Mouse (Mus musculus) liver, embryonic 14.5 days (tissue): ENCODE results near the gene Krtap9-1. TPM values are rescaled to one million over a fixed set of nuclear protein-coding genes. Genes with fewer than 3 reads are reported as not detected.

Experiments used
- ATAC-seq: fragments of 200-750 bp; cut with Nextera tagmentation; 2 replicates; pipeline ENCODE4 v1.8.0; 2017; ENCODE audit warnings: moderate number of reproducible peaks, mild to moderate bottlenecking, moderate library complexity; ENCODE audit not compliant: insufficient read depth
- DNase-seq, 3 experiments: peaks; one replicate each; pipeline ENCODE4 v3.0.0-alpha.2; 2012 to 2013; ENCODE audit warnings: low read depth in 3 of 3, low spot score in 3 of 3
- H3K27ac ChIP-seq: fragments of 300-500 bp; sonication (generic); 2 replicates; pipeline ENCODE4 v1.5.1; 2014; ENCODE audit warnings: moderate library complexity, mild to moderate bottlenecking, control low read depth, inconsistent platforms
- H3K27me3 ChIP-seq: fragments of 300-500 bp; sonication (generic); 2 replicates; pipeline ENCODE4 v1.6.1; 2014; ENCODE audit warnings: mild to moderate bottlenecking, low read length, moderate library complexity; ENCODE audit not compliant: control insufficient read depth, insufficient read depth
- H3K36me3 ChIP-seq: fragments of 300-500 bp; sonication (generic); replicated peaks from 2 replicates; pipeline ENCODE4 v1.6.1; 2014; ENCODE audit warnings: low read depth; ENCODE audit not compliant: control insufficient read depth, insufficient read depth
- H3K4me1 ChIP-seq, 2 experiments: fragments of 200-500 bp in 1 of 2; fragments of 300-500 bp in 1 of 2; sonication (generic) in 1 of 2; replicated peaks; 2 replicates each; pipeline ENCODE4 v1.6.1; 2012 to 2014; ENCODE audit warnings: antibody characterized with exemption in 1 of 2, inconsistent platforms in 1 of 2, low read length in 1 of 2; ENCODE audit not compliant: control insufficient read depth in 2 of 2, insufficient read depth in 2 of 2
- H3K4me2 ChIP-seq: fragments of 300-500 bp; sonication (generic); 2 replicates; pipeline ENCODE4 v1.6.1; 2014; ENCODE audit warnings: low read depth, mild to moderate bottlenecking, control low read depth, moderate library complexity
- H3K4me3 ChIP-seq, 2 experiments: fragments of 200-500 bp in 1 of 2; fragments of 300-500 bp in 1 of 2; sonication (generic) in 1 of 2; 2 replicates each; pipeline ENCODE4 v1.5.1; 2012 to 2014; ENCODE audit warnings: low read depth in 2 of 2, low read length in 2 of 2, mild to moderate bottlenecking in 2 of 2, control low read depth in 1 of 2, inconsistent platforms in 1 of 2, moderate library complexity in 1 of 2; ENCODE audit not compliant: insufficient read depth in 1 of 2
- H3K9ac ChIP-seq: fragments of 300-500 bp; sonication (generic); replicated peaks from 2 replicates; pipeline ENCODE4 v1.6.1; 2014; ENCODE audit warnings: mild to moderate bottlenecking, control low read depth, moderate library complexity
- H3K9me3 ChIP-seq: fragments of 300-500 bp; sonication (generic); 2 replicates; pipeline ENCODE4 v1.6.1; 2016; ENCODE audit warnings: low read length, mixed read lengths; ENCODE audit not compliant: control insufficient read depth
- CTCF ChIP-seq: IDR thresholded peaks from 2 replicates; pipeline ENCODE4 v1.5.1; 2016; ENCODE audit warnings: antibody characterized with exemption, low read depth, control low read depth
- EP300 ChIP-seq: IDR thresholded peaks from 2 replicates; pipeline ENCODE4 v1.6.1; 2016; ENCODE audit warnings: antibody characterized with exemption, low read depth
- WGBS: fragments of 180-500 bp; shearing (Covaris S2); extraction: QIAGEN DNeasy Blood & Tissue Kit; methylation state at CpG from one replicate; pipeline ENCODE4 v1.1.7; 2014; ENCODE audit not compliant: insufficient replicate concordance; 5-methylcytosine and 5-hydroxymethylcytosine counted together
- polyA plus RNA-seq, 2 experiments: library from polyadenylated mRNA; depleted of rRNA in 1 of 2; stranded (reverse) in 1 of 2; unstranded in 1 of 2; fragments of >200 nt; fragmentation: Nextera tagmentation in 1 of 2; extraction: Ambion mirVana in 1 of 2; gene quantifications; 2 replicates each; pipeline versions ENCODE4 v1.2.1 to v1.2.3; 2012 to 2014

Krtap9-1 gene
- polyA plus RNA-seq, 2 experiments, result not detected

- ATAC-seq (no peak), DNase-seq (no peak)
- Histone ChIP-seq H3K27me3 (no peaks in the 10 kb centered on the region), H3K36me3 (no peaks in the 10 kb centered on the region), H3K9me3 (no peaks in the 10 kb centered on the region), H3K27ac (no peak within 1 kb of the TSS), H3K4me3 (no peak within 1 kb of the TSS), H3K4me2 (no peak within 1 kb of the TSS), H3K4me1 (no peaks in the 10 kb centered on the region), H3K9ac (no peak within 1 kb of the TSS)
- TF ChIP-seq CTCF, result no peak
- no peak for TF ChIP-seq EP300
- WGBS, result 54% methylated on average over 2 of the region's 2 CpGs
These were observed 34.4 kb downstream of the Krtap9-1 start, which contains the start of gene Krtap31-1 for GRCm38 (mm10) chr11:99907620-99908019. Krtap31-1 (plus strand) TSS chr11:99907920.

GRCm38 (mm10) chr11:99914451-99914850, 41.3 kb downstream of the Krtap9-1 start, which contains the start of gene Gm11565:
Gm11565 (plus strand) TSS chr11:99914751.
- H3K4me1 ChIP-seq, result no peaks in the 10 kb centered on the region
- H3K27ac ChIP-seq, result no peak within 1 kb of the TSS
- no peaks in the 10 kb centered on the region for H3K9me3 ChIP-seq
- no peak within 1 kb of the TSS for H3K4me3 ChIP-seq
- DNase-seq, result no peak
- WGBS, result 58% methylated on average over 3 of the region's 3 CpGs
- TF ChIP-seq EP300 (no peak), CTCF (no peak)
- no peak within 1 kb of the TSS for H3K4me2 ChIP-seq
- H3K9ac ChIP-seq, result no peak within 1 kb of the TSS
- ATAC-seq, result no peak
- H3K27me3 ChIP-seq, result no peaks in the 10 kb centered on the region
- no peaks in the 10 kb centered on the region for H3K36me3 ChIP-seq

Other genes starting within 250 kb of the Krtap9-1 start
Only the 30 nearest of the 36 such genes appear.
- not detected in 2 replicates for gene Gm11563, start 214.4 kb upstream of the Krtap9-1 start, polyA plus RNA-seq (2012; rRNA removed)
- not detected in 2 replicates for gene Gm11563, start 214.4 kb upstream of the Krtap9-1 start, polyA plus RNA-seq (2014; fragmentation: Nextera tagmentation; extraction: Ambion mirVana)
- gene Krtap4-6, start 207.4 kb upstream of the Krtap9-1 start, polyA plus RNA-seq (2012; rRNA removed), result not detected in 2 replicates
- not detected in 2 replicates for gene Krtap4-6, start 207.4 kb upstream of the Krtap9-1 start, polyA plus RNA-seq (2014; fragmentation: Nextera tagmentation; extraction: Ambion mirVana)
- gene Gm14190, start 182.6 kb upstream of the Krtap9-1 start, polyA plus RNA-seq (2012; rRNA removed), result not detected in 2 replicates
- gene Gm14190, start 182.6 kb upstream of the Krtap9-1 start, polyA plus RNA-seq (2014; fragmentation: Nextera tagmentation; extraction: Ambion mirVana), result not detected in 2 replicates
- gene Gm14180, start 139.1 kb upstream of the Krtap9-1 start, polyA plus RNA-seq (2012; rRNA removed), result not detected in 2 replicates
- not detected in 2 replicates for gene Gm14180, start 139.1 kb upstream of the Krtap9-1 start, polyA plus RNA-seq (2014; fragmentation: Nextera tagmentation; extraction: Ambion mirVana)
- gene Gm11595, start 100.5 kb upstream of the Krtap9-1 start, polyA plus RNA-seq (2012; rRNA removed), result not detected in 2 replicates
- gene Gm11595, start 100.5 kb upstream of the Krtap9-1 start, polyA plus RNA-seq (2014; fragmentation: Nextera tagmentation; extraction: Ambion mirVana), result not detected in 2 replicates
- not detected in 2 replicates for gene Krtap4-8, start 92.7 kb upstream of the Krtap9-1 start, polyA plus RNA-seq (2012; rRNA removed)
- gene Krtap4-8, start 92.7 kb upstream of the Krtap9-1 start, polyA plus RNA-seq (2014; fragmentation: Nextera tagmentation; extraction: Ambion mirVana), result not detected in 2 replicates
- not detected in 2 replicates for gene Krtap4-9, start 88.2 kb upstream of the Krtap9-1 start, polyA plus RNA-seq (2012; rRNA removed)
- gene Krtap4-9, start 88.2 kb upstream of the Krtap9-1 start, polyA plus RNA-seq (2014; fragmentation: Nextera tagmentation; extraction: Ambion mirVana), result not detected in 2 replicates
- gene Gm11596, start 79.9 kb upstream of the Krtap9-1 start, polyA plus RNA-seq (2012; rRNA removed), result not detected in 2 replicates
- not detected in 2 replicates for gene Gm11596, start 79.9 kb upstream of the Krtap9-1 start, polyA plus RNA-seq (2014; fragmentation: Nextera tagmentation; extraction: Ambion mirVana)
- gene Gm11569, start 74.5 kb upstream of the Krtap9-1 start, polyA plus RNA-seq (2012; rRNA removed), result not detected in 2 replicates
- gene Gm11569, start 74.5 kb upstream of the Krtap9-1 start, polyA plus RNA-seq (2014; fragmentation: Nextera tagmentation; extraction: Ambion mirVana), result not detected in 2 replicates
- not detected in 2 replicates for gene Gm11554, start 68.9 kb upstream of the Krtap9-1 start, polyA plus RNA-seq (2012; rRNA removed)
- gene Gm11554, start 68.9 kb upstream of the Krtap9-1 start, polyA plus RNA-seq (2014; fragmentation: Nextera tagmentation; extraction: Ambion mirVana), result not detected in 2 replicates
- gene Krtap4-13, start 63.5 kb upstream of the Krtap9-1 start, polyA plus RNA-seq (2012; rRNA removed), result not detected in 2 replicates
- not detected in 2 replicates for gene Krtap4-13, start 63.5 kb upstream of the Krtap9-1 start, polyA plus RNA-seq (2014; fragmentation: Nextera tagmentation; extraction: Ambion mirVana)
- gene Gm11564, start 57.7 kb upstream of the Krtap9-1 start, polyA plus RNA-seq (2012; rRNA removed), result not detected in 2 replicates
- gene Gm11564, start 57.7 kb upstream of the Krtap9-1 start, polyA plus RNA-seq (2014; fragmentation: Nextera tagmentation; extraction: Ambion mirVana), result not detected in 2 replicates
- gene 2300003K06Rik, start 35.3 kb upstream of the Krtap9-1 start, polyA plus RNA-seq (2012; rRNA removed), result not detected in 2 replicates
- not detected in 2 replicates for gene 2300003K06Rik, start 35.3 kb upstream of the Krtap9-1 start, polyA plus RNA-seq (2014; fragmentation: Nextera tagmentation; extraction: Ambion mirVana)
- 0.11 TPM in 1 of 2 replicates, not detected in the other for gene Krtap4-16, start 21.8 kb upstream of the Krtap9-1 start, polyA plus RNA-seq (2012; rRNA removed)
- gene Krtap4-16, start 21.8 kb upstream of the Krtap9-1 start, polyA plus RNA-seq (2014; fragmentation: Nextera tagmentation; extraction: Ambion mirVana), result not detected in 2 replicates
- not detected in 2 replicates for gene Gm11568, start 15.5 kb upstream of the Krtap9-1 start, polyA plus RNA-seq (2012; rRNA removed)
- not detected in 2 replicates for gene Gm11568, start 15.5 kb upstream of the Krtap9-1 start, polyA plus RNA-seq (2014; fragmentation: Nextera tagmentation; extraction: Ambion mirVana)
- gene Gm11559, start 8.9 kb upstream of the Krtap9-1 start, polyA plus RNA-seq (2012; rRNA removed), result not detected in 2 replicates
- gene Gm11559, start 8.9 kb upstream of the Krtap9-1 start, polyA plus RNA-seq (2014; fragmentation: Nextera tagmentation; extraction: Ambion mirVana), result not detected in 2 replicates
- not detected in 2 replicates for gene Gm11567, start 5.8 kb downstream of the Krtap9-1 start, polyA plus RNA-seq (2012; rRNA removed)
- not detected in 2 replicates for gene Gm11567, start 5.8 kb downstream of the Krtap9-1 start, polyA plus RNA-seq (2014; fragmentation: Nextera tagmentation; extraction: Ambion mirVana)
- not detected in 2 replicates for gene Krtap31-1, start 34.5 kb downstream of the Krtap9-1 start, polyA plus RNA-seq (2012; rRNA removed)
- not detected in 2 replicates for gene Krtap31-1, start 34.5 kb downstream of the Krtap9-1 start, polyA plus RNA-seq (2014; fragmentation: Nextera tagmentation; extraction: Ambion mirVana)
- gene Gm11565, start 41.4 kb downstream of the Krtap9-1 start, polyA plus RNA-seq (2012; rRNA removed), result not detected in 2 replicates
- gene Gm11565, start 41.4 kb downstream of the Krtap9-1 start, polyA plus RNA-seq (2014; fragmentation: Nextera tagmentation; extraction: Ambion mirVana), result not detected in 2 replicates
- gene Krtap31-2, start 62.9 kb downstream of the Krtap9-1 start, polyA plus RNA-seq (2012; rRNA removed), result not detected in 2 replicates
- gene Krtap31-2, start 62.9 kb downstream of the Krtap9-1 start, polyA plus RNA-seq (2014; fragmentation: Nextera tagmentation; extraction: Ambion mirVana), result not detected in 2 replicates
- not detected in 2 replicates for gene Krtap9-5, start 75.1 kb downstream of the Krtap9-1 start, polyA plus RNA-seq (2012; rRNA removed)
- gene Krtap9-5, start 75.1 kb downstream of the Krtap9-1 start, polyA plus RNA-seq (2014; fragmentation: Nextera tagmentation; extraction: Ambion mirVana), result not detected in 2 replicates
- gene Krtap29-1, start 105.7 kb downstream of the Krtap9-1 start, polyA plus RNA-seq (2012; rRNA removed), result not detected in 2 replicates
- gene Krtap29-1, start 105.7 kb downstream of the Krtap9-1 start, polyA plus RNA-seq (2014; fragmentation: Nextera tagmentation; extraction: Ambion mirVana), result not detected in 2 replicates
- not detected in 2 replicates for gene Krtap16-1, start 113.2 kb downstream of the Krtap9-1 start, polyA plus RNA-seq (2012; rRNA removed)
- gene Krtap16-1, start 113.2 kb downstream of the Krtap9-1 start, polyA plus RNA-seq (2014; fragmentation: Nextera tagmentation; extraction: Ambion mirVana), result not detected in 2 replicates
- gene Krtap17-1, start 120.6 kb downstream of the Krtap9-1 start, polyA plus RNA-seq (2012; rRNA removed), result not detected in 2 replicates
- gene Krtap17-1, start 120.6 kb downstream of the Krtap9-1 start, polyA plus RNA-seq (2014; fragmentation: Nextera tagmentation; extraction: Ambion mirVana), result not detected in 2 replicates
- not detected in 2 replicates for gene Krt33a, start 142.8 kb downstream of the Krtap9-1 start, polyA plus RNA-seq (2012; rRNA removed)
- gene Krt33a, start 142.8 kb downstream of the Krtap9-1 start, polyA plus RNA-seq (2014; fragmentation: Nextera tagmentation; extraction: Ambion mirVana), result not detected in 2 replicates
- not detected in 2 replicates for gene Krt33b, start 156.5 kb downstream of the Krtap9-1 start, polyA plus RNA-seq (2012; rRNA removed)
- not detected in 2 replicates for gene Krt33b, start 156.5 kb downstream of the Krtap9-1 start, polyA plus RNA-seq (2014; fragmentation: Nextera tagmentation; extraction: Ambion mirVana)
- gene Krt34, start 168.2 kb downstream of the Krtap9-1 start, polyA plus RNA-seq (2012; rRNA removed), result not detected in 2 replicates
- gene Krt34, start 168.2 kb downstream of the Krtap9-1 start, polyA plus RNA-seq (2014; fragmentation: Nextera tagmentation; extraction: Ambion mirVana), result not detected in 2 replicates
- not detected in 2 replicates for gene Krt31, start 177.2 kb downstream of the Krtap9-1 start, polyA plus RNA-seq (2012; rRNA removed)
- not detected in 2 replicates for gene Krt31, start 177.2 kb downstream of the Krtap9-1 start, polyA plus RNA-seq (2014; fragmentation: Nextera tagmentation; extraction: Ambion mirVana)
- gene Krt32, start 214.8 kb downstream of the Krtap9-1 start, polyA plus RNA-seq (2012; rRNA removed), result not detected in 2 replicates
- not detected in 2 replicates for gene Krt32, start 214.8 kb downstream of the Krtap9-1 start, polyA plus RNA-seq (2014; fragmentation: Nextera tagmentation; extraction: Ambion mirVana)
- gene Krt35, start 222.9 kb downstream of the Krtap9-1 start, polyA plus RNA-seq (2012; rRNA removed), result not detected in 2 replicates
- gene Krt35, start 222.9 kb downstream of the Krtap9-1 start, polyA plus RNA-seq (2014; fragmentation: Nextera tagmentation; extraction: Ambion mirVana), result not detected in 2 replicates